Mouse (Mus musculus) bone marrow, adult 2 months (tissue): ENCODE results near the gene Ric1.

ENCODE experiments used
- CTCF ChIP-seq: fragments of 200-500 bp; IDR thresholded peaks from 2 replicates; pipeline ENCODE4 v1.5.1; 2011; ENCODE audit warnings: low read length, control low read depth; ENCODE audit not compliant: control insufficient read depth, insufficient read depth
- POLR2A ChIP-seq: fragments of 200-500 bp; IDR thresholded peaks from 2 replicates; pipeline ENCODE4 v1.6.1; 2011; ENCODE audit warnings: low read depth, mild to moderate bottlenecking, control low read depth, low read length, borderline replicate concordance; ENCODE audit not compliant: control insufficient read depth

- no peak for TF ChIP-seq POLR2A
- TF ChIP-seq CTCF: no peak
These were observed 60.4 kb downstream of the Ric1 start for GRCm38 (mm10) chr19:29582439-29582838.
